Mouse (Mus musculus): Measurements from ENCODE around the gene Olfr1389. TPM values are rescaled to one million over a fixed set of nuclear protein-coding genes. Genes with fewer than 3 reads are reported as not detected.
"Not testable (repeated sequence)": the region's sequence is repeated elsewhere in the genome, so short reads cannot be mapped to it uniquely, and the experiment has no call there.

The Olfr1389 gene
- not detected for polyA plus RNA-seq (2017; shearing (Covaris generic))

GRCm38 (mm10) chr11:49422767-49423166 is at the start of gene Olfr1389:
Olfr1389 (plus strand) TSS chr11:49423067.
- no peak for ATAC-seq

- no peak for ATAC-seq
Observed at GRCm38 (mm10) chr11:49383133-49383532, 39.7 kb upstream of the Olfr1389 start.

- not testable (repeated sequence) for ATAC-seq
Observed at GRCm38 (mm10) chr11:49386118-49386517, 36.7 kb upstream of the Olfr1389 start.

GRCm38 (mm10) chr11:49392707-49393106 is 30.2 kb upstream of the Olfr1389 start:
- ATAC-seq, result not testable (repeated sequence)

GRCm38 (mm10) chr11:49406784-49407183 is 16.1 kb upstream of the Olfr1389 start:
- ATAC-seq, result no peak

- no peak for ATAC-seq
Observed at GRCm38 (mm10) chr11:49410540-49410939, 12.3 kb upstream of the Olfr1389 start.

- ATAC-seq, result no peak
Observed at GRCm38 (mm10) chr11:49425257-49425927, 2.5 kb downstream of the Olfr1389 start.

- no peak for ATAC-seq
Observed at GRCm38 (mm10) chr11:49429641-49430040, 6.8 kb downstream of the Olfr1389 start.

- ATAC-seq, result no peak
Observed at GRCm38 (mm10) chr11:49436411-49436810, 13.5 kb downstream of the Olfr1389 start, which contains the start of gene Olfr1388. Olfr1388 (plus strand) TSS chr11:49436624.

GRCm38 (mm10) chr11:49455043-49455442 is 32.2 kb downstream of the Olfr1389 start, which contains the start of gene Olfr1387:
Olfr1387 (plus strand) TSS chr11:49455343.
- no peak for ATAC-seq

- not testable (repeated sequence) for ATAC-seq
Observed at GRCm38 (mm10) chr11:49464746-49465145, 41.9 kb downstream of the Olfr1389 start, which contains the start of gene Olfr1386. Olfr1386 (plus strand) TSS chr11:49465046.

Other genes starting within 250 kb of the Olfr1389 start
- gene Btnl9, start 235.9 kb upstream of the Olfr1389 start, polyA plus RNA-seq (2017; shearing (Covaris generic)), result not detected
- 10 to 100 TPM; 47.9 to 54.3 TPM for gene Zfp62, start 219.8 kb upstream of the Olfr1389 start, polyA plus RNA-seq (2017; shearing (Covaris generic))
- gene Mgat1, start 178.9 kb upstream of the Olfr1389 start, polyA plus RNA-seq (2017; shearing (Covaris generic)), result 10 to 100 TPM; 55.3 to 85.9 TPM
- not detected for gene Olfr1393, start 144.8 kb upstream of the Olfr1389 start, polyA plus RNA-seq (2017; shearing (Covaris generic))
- not detected for gene Olfr1392, start 137.8 kb upstream of the Olfr1389 start, polyA plus RNA-seq (2017; shearing (Covaris generic))
- not detected for gene Olfr10, start 118.3 kb upstream of the Olfr1389 start, polyA plus RNA-seq (2017; shearing (Covaris generic))
- gene Olfr1391, start 100.3 kb upstream of the Olfr1389 start, polyA plus RNA-seq (2017; shearing (Covaris generic)), result not detected
- gene Olfr1390, start 87.9 kb upstream of the Olfr1389 start, polyA plus RNA-seq (2017; shearing (Covaris generic)), result not detected
- not detected for gene Olfr1388, start 13.6 kb downstream of the Olfr1389 start, polyA plus RNA-seq (2017; shearing (Covaris generic))
- under 1 TPM in 1 of 2 experiments, not detected in 1; 0.16 TPM for gene Olfr1387, start 32.3 kb downstream of the Olfr1389 start, polyA plus RNA-seq (2017; shearing (Covaris generic))
- gene Olfr1386, start 42.0 kb downstream of the Olfr1389 start, polyA plus RNA-seq (2017; shearing (Covaris generic)), result not detected
- under 1 TPM in 1 of 2 experiments, not detected in 1; 0.17 TPM for gene Olfr1385, start 66.0 kb downstream of the Olfr1389 start, polyA plus RNA-seq (2017; shearing (Covaris generic))
- not detected for gene Olfr1384, start 83.7 kb downstream of the Olfr1389 start, polyA plus RNA-seq (2017; shearing (Covaris generic))
- not detected for gene Olfr1383, start 96.6 kb downstream of the Olfr1389 start, polyA plus RNA-seq (2017; shearing (Covaris generic))
- gene Olfr1382, start 105.2 kb downstream of the Olfr1389 start, polyA plus RNA-seq (2017; shearing (Covaris generic)), result not detected
- not detected for gene Olfr1381, start 120.4 kb downstream of the Olfr1389 start, polyA plus RNA-seq (2017; shearing (Covaris generic))
- gene Olfr1380, start 133.8 kb downstream of the Olfr1389 start, polyA plus RNA-seq (2017; shearing (Covaris generic)), result not detected
- gene Flt4, start 186.2 kb downstream of the Olfr1389 start, polyA plus RNA-seq (2017; shearing (Covaris generic)), result not detected
- gene Scgb3a1, start 240.5 kb downstream of the Olfr1389 start, polyA plus RNA-seq (2017; shearing (Covaris generic)), result under 1 TPM in 1 of 2 experiments, not detected in 1; 0.97 TPM

Measured in activated CD4-positive, CD25-positive, alpha-beta regulatory T cell, adult 4 months (primary cell).